Mouse (Mus musculus) megakaryocyte progenitor cell, adult 5-6 weeks (primary cell): ENCODE results near the gene Msln. TPM values are rescaled to one million over a fixed set of nuclear protein-coding genes. Genes with fewer than 3 reads are reported as not detected.
"Not testable (repeated sequence)": the region's sequence is repeated elsewhere in the genome, so short reads cannot be mapped to it uniquely, and the experiment has no call there.

Experiments used
- ATAC-seq: replicated peaks from 2 replicates; pipeline ENCODE4 v1.8.0; 2016; ENCODE audit warnings: mild to moderate bottlenecking, moderate TSS enrichment, inconsistent platforms; ENCODE audit not compliant: poor library complexity
- total RNA-seq, 2 experiments: library from RNA; stranded (forward) in 1 of 2; stranded (reverse) in 1 of 2; fragments of 157-497, 149-512 nt in 1 of 2; fragments of 200-1000 nt in 1 of 2; gene quantifications; 2 replicates each; pipeline versions ENCODE4 v1.2.3 to v1.2.4; 2015 to 2017

Gene Msln
- total RNA-seq, 2 experiments from 2014 or later, result not detected

GRCm38 (mm10) chr17:25773549-25774120 lies 19.5 kb upstream of the Msln start, which contains the start of gene Narfl:
Gene Narfl, plus strand, starts transcription at chr17:25773776.
- ATAC-seq, result peak; percentile 99

- no peak for ATAC-seq
Observed at GRCm38 (mm10) chr17:25769331-25769730, 15.2 kb upstream of the Msln start.

- no peak for ATAC-seq
Observed at GRCm38 (mm10) chr17:25765886-25766285, 11.7 kb upstream of the Msln start.

- ATAC-seq, result no peak
Observed at GRCm38 (mm10) chr17:25762591-25762990, 8.4 kb upstream of the Msln start.

GRCm38 (mm10) chr17:25761561-25761970 lies 7.4 kb upstream of the Msln start:
- no peak for ATAC-seq

- ATAC-seq, result no peak
Observed at GRCm38 (mm10) chr17:25760148-25760547, 6.0 kb upstream of the Msln start.

- ATAC-seq, result no peak
Observed at GRCm38 (mm10) chr17:25757691-25758090, 3.5 kb upstream of the Msln start.

GRCm38 (mm10) chr17:25756378-25757242 lies 2.4 kb upstream of the Msln start:
- ATAC-seq, result no peak

GRCm38 (mm10) chr17:25755627-25756377 lies 1.6 kb upstream of the Msln start:
- no peak for ATAC-seq

GRCm38 (mm10) chr17:25755086-25755485 lies 908 bp upstream of the Msln start:
- ATAC-seq, result no peak

GRCm38 (mm10) chr17:25751446-25751845 lies 2.7 kb downstream of the Msln start:
- ATAC-seq, result no peak

GRCm38 (mm10) chr17:25749314-25749713 lies 4.9 kb downstream of the Msln start:
- ATAC-seq, result no peak

- no peak for ATAC-seq
Observed at GRCm38 (mm10) chr17:25748238-25748637, 5.9 kb downstream of the Msln start.

GRCm38 (mm10) chr17:25744311-25744710 lies 9.9 kb downstream of the Msln start:
- no peak for ATAC-seq

GRCm38 (mm10) chr17:25743831-25744230 lies 10.3 kb downstream of the Msln start:
- no peak for ATAC-seq

- not testable (repeated sequence) for ATAC-seq
Observed at GRCm38 (mm10) chr17:25741471-25741870, 12.7 kb downstream of the Msln start.

GRCm38 (mm10) chr17:25738861-25739260 lies 15.3 kb downstream of the Msln start:
- no peak for ATAC-seq

GRCm38 (mm10) chr17:25735745-25736144 lies 18.4 kb downstream of the Msln start, which contains the start of gene Mslnl:
Gene Mslnl, plus strand, starts transcription at chr17:25736042.
- ATAC-seq, result no peak

GRCm38 (mm10) chr17:25735246-25735645 lies 18.9 kb downstream of the Msln start:
- ATAC-seq, result no peak

- ATAC-seq, result peak; percentile 58
Observed at GRCm38 (mm10) chr17:25732082-25732481, 22.1 kb downstream of the Msln start.

GRCm38 (mm10) chr17:25728009-25728270 lies 26.2 kb downstream of the Msln start:
- ATAC-seq, result no peak
